Mouse (Mus musculus) ES-E14 (cell line): Measurements from ENCODE around the gene Tmem169.

Source experiments
- CHD2 ChIP-seq: IDR thresholded peaks from 2 replicates; pipeline ENCODE4 v1.6.1; 2014; ENCODE audit warnings: mild to moderate bottlenecking, low read depth, low read length, inconsistent platforms
- MAFK ChIP-seq: IDR thresholded peaks from 2 replicates; pipeline ENCODE4 v1.6.1; 2014; ENCODE audit warnings: mild to moderate bottlenecking, low read depth, low read length, inconsistent platforms; ENCODE audit not compliant: insufficient read depth
- ZC3H11A ChIP-seq: IDR thresholded peaks from 2 replicates; pipeline ENCODE4 v1.6.1; 2012; ENCODE audit warnings: low read depth, mild to moderate bottlenecking, inconsistent platforms, low read length, borderline replicate concordance
- ZNF384 ChIP-seq: IDR thresholded peaks from 2 replicates; pipeline ENCODE4 v1.6.1; 2012; ENCODE audit warnings: low read depth, low read length, inconsistent platforms

DNA sequence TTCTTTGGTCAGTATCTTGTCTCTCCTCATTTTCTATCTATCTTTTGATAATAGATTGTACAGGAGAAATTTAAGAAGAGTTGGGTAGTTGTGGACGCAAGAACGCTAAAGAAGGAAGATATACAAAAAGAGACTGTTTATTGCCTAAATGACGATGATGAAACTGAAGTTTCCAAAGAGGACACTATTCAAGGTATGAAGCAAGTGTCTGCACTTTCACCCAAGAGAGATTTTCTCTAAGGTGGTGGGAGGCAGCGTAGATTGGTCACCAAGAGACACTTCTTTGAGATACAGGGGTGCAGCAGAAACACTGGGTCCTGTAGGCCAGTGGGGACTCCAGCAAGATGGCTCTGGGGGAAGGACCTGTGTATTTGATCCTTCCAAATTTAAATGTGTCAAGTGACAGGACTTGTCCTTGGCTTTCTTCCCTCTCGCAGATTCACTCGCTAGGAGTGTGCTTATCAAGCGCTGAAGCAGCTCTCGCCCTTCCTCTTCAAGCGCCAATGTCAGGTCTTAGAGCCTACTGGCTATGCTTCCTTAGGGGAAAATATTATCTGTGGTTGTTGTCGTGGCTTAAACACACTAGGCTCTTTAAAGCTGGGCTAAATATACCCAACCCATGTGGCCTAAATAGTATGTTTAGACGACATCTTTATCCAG is 42.1 kb downstream of the Tmem169 start:
- TF ChIP-seq MAFK, result no peak
- no peak for TF ChIP-seq ZC3H11A
- TF ChIP-seq CHD2, result no peak
- TF ChIP-seq ZNF384, result no peak
